Mouse (Mus musculus): ENCODE measurements around the gene Oip5.

The Oip5 gene

GRCm38 (mm10) chr2:119601027-119601426, 17.2 kb downstream of the Oip5 start:
- no peak for DNase-seq (ENCODE audit: low read depth, low spot score)
- H3K27me3 ChIP-seq (ENCODE audit: control insufficient read depth, insufficient read depth, low read length, poor library complexity, severe bottlenecking), result no peaks in the 10 kb centered on the region
- peaks cover 15% of the 10 kb centered on the region for H3K36me3 ChIP-seq (ENCODE audit: control insufficient read depth, insufficient read depth, low read length, poor library complexity, severe bottlenecking)

GRCm38 (mm10) chr2:119596781-119597330, 21.4 kb downstream of the Oip5 start:
- no peaks in the 10 kb centered on the region for H3K27me3 ChIP-seq (ENCODE audit: control insufficient read depth, insufficient read depth, low read length, poor library complexity, severe bottlenecking)
- H3K36me3 ChIP-seq (ENCODE audit: control insufficient read depth, insufficient read depth, low read length, poor library complexity, severe bottlenecking), result peaks cover 12% of the 10 kb centered on the region
- no peak for DNase-seq (ENCODE audit: low read depth, low spot score)

GRCm38 (mm10) chr2:119595308-119595707, 23.0 kb downstream of the Oip5 start:
- Histone ChIP-seq H3K27me3 (ENCODE audit: control insufficient read depth, insufficient read depth, low read length, poor library complexity, severe bottlenecking) (no peaks in the 10 kb centered on the region), H3K36me3 (ENCODE audit: control insufficient read depth, insufficient read depth, low read length, poor library complexity, severe bottlenecking) (peaks cover 12% of the 10 kb centered on the region)
- DNase-seq (ENCODE audit: low read depth, low spot score), result no peak

- peak; percentile 97 for DNase-seq (ENCODE audit: low read depth, low spot score)
- Histone ChIP-seq H3K27me3 (ENCODE audit: control insufficient read depth, insufficient read depth, low read length, poor library complexity, severe bottlenecking) (no peaks in the 10 kb centered on the region), H3K36me3 (ENCODE audit: control insufficient read depth, insufficient read depth, low read length, poor library complexity, severe bottlenecking) (peaks cover 11% of the 10 kb centered on the region)
Observed at GRCm38 (mm10) chr2:119594113-119594981, 23.9 kb downstream of the Oip5 start.

GRCm38 (mm10) chr2:119593765-119594112, 24.5 kb downstream of the Oip5 start:
- H3K36me3 ChIP-seq (ENCODE audit: control insufficient read depth, insufficient read depth, low read length, poor library complexity, severe bottlenecking), result peaks cover 11% of the 10 kb centered on the region

GRCm38 (mm10) chr2:119591247-119591646, 27.0 kb downstream of the Oip5 start:
- peak; percentile 31 for DNase-seq (ENCODE audit: low read depth, low spot score)
- Histone ChIP-seq H3K36me3 (ENCODE audit: control insufficient read depth, insufficient read depth, low read length, poor library complexity, severe bottlenecking) (no peaks in the 10 kb centered on the region), H3K27me3 (ENCODE audit: control insufficient read depth, insufficient read depth, low read length, poor library complexity, severe bottlenecking) (no peaks in the 10 kb centered on the region)

More at GRCm38 (mm10) chr2:119593765-119594112, 24.5 kb downstream of the Oip5 start:
- no peak for DNase-seq (ENCODE audit: low read depth, low spot score)
- no peaks in the 10 kb centered on the region for H3K27me3 ChIP-seq (ENCODE audit: control insufficient read depth, insufficient read depth, low read length, poor library complexity, severe bottlenecking)

- DNase-seq (ENCODE audit: low read depth, low spot score), result peak; percentile 85
- Histone ChIP-seq H3K27me3 (ENCODE audit: control insufficient read depth, insufficient read depth, low read length, poor library complexity, severe bottlenecking) (no peaks in the 10 kb centered on the region), H3K36me3 (ENCODE audit: control insufficient read depth, insufficient read depth, low read length, poor library complexity, severe bottlenecking) (peaks cover 8% of the 10 kb centered on the region; the same call in 1 of the 2 replicates)
Observed at GRCm38 (mm10) chr2:119587383-119587782, 30.9 kb downstream of the Oip5 start.

GRCm38 (mm10) chr2:119584282-119584681, 34.0 kb downstream of the Oip5 start:
- DNase-seq (ENCODE audit: low read depth, low spot score), result no peak
- H3K36me3 ChIP-seq (ENCODE audit: control insufficient read depth, insufficient read depth, low read length, poor library complexity, severe bottlenecking), result peaks cover 8% of the 10 kb centered on the region

GRCm38 (mm10) chr2:119583439-119583838, 34.8 kb downstream of the Oip5 start:
- no peaks in the 10 kb centered on the region for H3K27me3 ChIP-seq (ENCODE audit: control insufficient read depth, insufficient read depth, low read length, poor library complexity, severe bottlenecking)
- no peak for DNase-seq (ENCODE audit: low read depth, low spot score)
- H3K36me3 ChIP-seq (ENCODE audit: control insufficient read depth, insufficient read depth, low read length, poor library complexity, severe bottlenecking), result peaks cover 8% of the 10 kb centered on the region

More at GRCm38 (mm10) chr2:119584282-119584681, 34.0 kb downstream of the Oip5 start:
- no peaks in the 10 kb centered on the region for H3K27me3 ChIP-seq (ENCODE audit: control insufficient read depth, insufficient read depth, low read length, poor library complexity, severe bottlenecking)

- peaks cover 8% of the 10 kb centered on the region for H3K36me3 ChIP-seq (ENCODE audit: control insufficient read depth, insufficient read depth, low read length, poor library complexity, severe bottlenecking)
- no peaks in the 10 kb centered on the region for H3K27me3 ChIP-seq (ENCODE audit: control insufficient read depth, insufficient read depth, low read length, poor library complexity, severe bottlenecking)
- DNase-seq (ENCODE audit: low read depth, low spot score), result no peak
Observed at GRCm38 (mm10) chr2:119581571-119581970, 36.7 kb downstream of the Oip5 start.

GRCm38 (mm10) chr2:119572471-119572870, 45.8 kb downstream of the Oip5 start:
- H3K36me3 ChIP-seq (ENCODE audit: control insufficient read depth, insufficient read depth, low read length, poor library complexity, severe bottlenecking), result peaks cover 8% of the 10 kb centered on the region; the same call in 1 of the 2 replicates
- no peak for DNase-seq (ENCODE audit: low read depth, low spot score)
- no peaks in the 10 kb centered on the region for H3K27me3 ChIP-seq (ENCODE audit: control insufficient read depth, insufficient read depth, low read length, poor library complexity, severe bottlenecking)

- no peaks in the 10 kb centered on the region; the same call in none of the 2 replicates for H3K36me3 ChIP-seq (ENCODE audit: control insufficient read depth, insufficient read depth, low read length, poor library complexity, severe bottlenecking)
- no peak for DNase-seq (ENCODE audit: low read depth, low spot score)
- no peaks in the 10 kb centered on the region for H3K27me3 ChIP-seq (ENCODE audit: control insufficient read depth, insufficient read depth, low read length, poor library complexity, severe bottlenecking)
Observed at GRCm38 (mm10) chr2:119566182-119566855, 52.0 kb downstream of the Oip5 start.

GRCm38 (mm10) chr2:119565284-119565683, 53.0 kb downstream of the Oip5 start:
- Histone ChIP-seq H3K36me3 (ENCODE audit: control insufficient read depth, insufficient read depth, low read length, poor library complexity, severe bottlenecking) (no peaks in the 10 kb centered on the region; the same call in none of the 2 replicates), H3K27me3 (ENCODE audit: control insufficient read depth, insufficient read depth, low read length, poor library complexity, severe bottlenecking) (no peaks in the 10 kb centered on the region)
- no peak for DNase-seq (ENCODE audit: low read depth, low spot score)

GRCm38 (mm10) chr2:119561794-119562193, 56.5 kb downstream of the Oip5 start:
- H3K27me3 ChIP-seq (ENCODE audit: control insufficient read depth, insufficient read depth, low read length, poor library complexity, severe bottlenecking), result no peaks in the 10 kb centered on the region
- peak; percentile 45 for DNase-seq (ENCODE audit: low read depth, low spot score)

More at GRCm38 (mm10) chr2:119561794-119562193, 56.5 kb downstream of the Oip5 start:
- no peaks in the 10 kb centered on the region; the same call in 1 of the 2 replicates for H3K36me3 ChIP-seq (ENCODE audit: control insufficient read depth, insufficient read depth, low read length, poor library complexity, severe bottlenecking)
